Mouse (Mus musculus): ENCODE measurements around the gene Pck2.

Gene Pck2

GRCm38 (mm10) chr14:55598521-55599390 lies 58.7 kb downstream of the Pck2 start:
- no peak for DNase-seq (ENCODE audit: low spot score in 2 of 2)

All from frontal cortex, postnatal 25 days (tissue).